Mouse (Mus musculus) small intestine, adult 2 months (tissue): ENCODE results near the gene Vegfb. TPM values are rescaled to one million over a fixed set of nuclear protein-coding genes. Genes with fewer than 3 reads are reported as not detected.
A peak's percentile ranks its signal among the peaks of the same experiment; 100 is the strongest.
"Not testable (repeated sequence)": the region's sequence is repeated elsewhere in the genome, so short reads cannot be mapped to it uniquely, and the experiment has no call there.

Experiments
- H3K27ac ChIP-seq: fragments of 200-500 bp; 2 replicates; pipeline ENCODE4 v1.5.1; 2012; ENCODE audit warnings: low read depth, low read length, control low read depth, inconsistent platforms; ENCODE audit not compliant: insufficient read depth
- H3K27me3 ChIP-seq: fragments of 200-500 bp; 2 replicates; pipeline ENCODE4 v1.6.1; 2012; ENCODE audit warnings: mild to moderate bottlenecking, moderate library complexity, low read length, inconsistent platforms; ENCODE audit not compliant: control insufficient read depth, insufficient read depth
- H3K36me3 ChIP-seq: fragments of 200-500 bp; 2 replicates; pipeline ENCODE4 v1.6.1; 2012; ENCODE audit warnings: mild to moderate bottlenecking, low read length, control low read depth, inconsistent platforms; ENCODE audit not compliant: control insufficient read depth, insufficient read depth
- H3K4me1 ChIP-seq: fragments of 200-500 bp; 2 replicates; pipeline ENCODE4 v1.6.1; 2012; ENCODE audit warnings: low read length, inconsistent platforms, mixed read lengths; ENCODE audit not compliant: control insufficient read depth, insufficient read depth, insufficient read length
- H3K4me3 ChIP-seq: fragments of 200-500 bp; 2 replicates; pipeline ENCODE4 v1.5.1; 2012; ENCODE audit warnings: low read depth, mild to moderate bottlenecking, control low read depth, inconsistent platforms, low read length, moderate library complexity
- CTCF ChIP-seq: fragments of 200-500 bp; IDR thresholded peaks from 2 replicates; pipeline ENCODE4 v1.5.1; 2012; ENCODE audit warnings: low read depth, mild to moderate bottlenecking, control low read depth, inconsistent platforms, low read length, moderate library complexity, mixed read lengths; ENCODE audit not compliant: insufficient replicate concordance, insufficient read length; ENCODE audit errors: extremely low read depth
- POLR2A ChIP-seq: fragments of 200-500 bp; IDR thresholded peaks from 2 replicates; pipeline ENCODE4 v1.6.1; 2012; ENCODE audit warnings: low read depth, mild to moderate bottlenecking, control low read depth, inconsistent platforms, low read length, moderate library complexity
- WGBS: fragments of 180-500 bp; shearing (Covaris S2); methylation state at CpG from one replicate; pipeline ENCODE4 v1.1.7; 2018; 5-methylcytosine and 5-hydroxymethylcytosine counted together
- polyA plus RNA-seq: library from polyadenylated mRNA; depleted of rRNA; stranded (reverse); fragments of >200 nt; gene quantifications from 2 replicates; pipeline ENCODE4 v1.2.3, GENCODE M21; 2012

Vegfb gene
- polyA plus RNA-seq, 1 experiment = 20.4 TPM

DNA sequence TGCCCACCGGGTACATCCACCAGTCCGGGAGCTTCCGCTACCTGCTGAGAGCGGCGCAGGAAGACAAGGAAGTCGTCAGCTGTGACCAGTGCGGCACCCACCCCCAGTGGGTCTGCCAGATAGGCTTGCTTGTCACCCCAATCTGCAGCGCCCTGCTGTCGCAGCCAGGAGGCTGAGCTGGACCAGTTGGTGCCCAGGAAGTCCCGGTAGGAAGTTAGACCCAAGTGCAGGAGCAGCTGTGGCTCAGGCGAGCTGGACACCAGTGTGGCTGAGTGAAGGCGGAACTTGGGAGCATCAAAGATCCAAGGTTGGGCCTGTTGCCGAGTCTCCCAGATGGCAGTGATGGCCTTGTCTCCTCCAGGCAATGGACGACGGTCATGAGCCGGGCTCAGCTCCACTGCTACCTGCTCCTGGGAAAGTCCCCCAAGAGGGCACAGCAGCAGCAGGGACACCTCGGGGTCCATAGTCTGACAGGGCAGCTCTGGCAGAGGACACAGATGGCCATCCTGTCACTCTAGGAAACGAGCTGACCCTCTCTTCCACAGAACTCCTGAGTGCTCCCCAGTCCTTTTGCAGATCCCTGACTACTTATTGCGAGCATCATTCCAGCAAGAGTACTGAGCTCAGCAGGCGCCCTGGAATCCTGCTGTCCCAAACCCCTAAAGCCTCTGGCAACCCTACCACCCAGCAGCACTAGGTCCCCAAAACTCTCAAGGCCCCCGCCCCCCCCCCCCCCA lies 8.0 kb upstream of the Vegfb start:
- Histone ChIP-seq H3K27me3 (no peaks in the 10 kb centered on the region), H3K4me3 (peak overlapping the region; percentile 84), H3K27ac (peak overlapping the region; percentile 56), H3K36me3 (peaks cover 7% of the 10 kb centered on the region), H3K4me1 (peaks cover 23% of the 10 kb centered on the region)
- 30% methylated on average over 21 of the region's 21 CpGs for WGBS
- no peak for TF ChIP-seq CTCF
- TF ChIP-seq POLR2A = no peak

DNA sequence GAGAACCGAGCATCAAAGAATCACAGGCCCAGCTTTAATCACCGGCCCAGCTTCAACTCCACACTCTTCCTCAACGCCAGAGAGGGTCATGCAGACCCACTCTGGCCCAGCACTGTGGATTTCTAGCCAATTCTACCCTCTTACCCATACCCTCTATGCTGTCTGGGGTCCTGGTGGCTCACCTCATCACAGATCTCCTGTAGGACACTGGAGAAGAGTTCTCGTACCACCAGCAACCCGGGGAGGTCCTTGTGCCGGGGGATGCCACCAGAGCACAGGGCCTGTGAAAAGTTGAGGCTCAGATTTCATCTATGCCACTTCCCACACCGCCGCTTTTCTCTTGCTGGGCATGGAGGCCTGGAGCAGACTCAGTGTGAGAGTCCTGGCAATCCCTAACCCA lies 7.0 kb upstream of the Vegfb start:
- peaks cover 19% of the 10 kb centered on the region for H3K4me1 ChIP-seq
- no peak for TF ChIP-seq POLR2A
- H3K27me3 ChIP-seq = no peaks in the 10 kb centered on the region
- H3K36me3 ChIP-seq = peaks cover 7% of the 10 kb centered on the region
- WGBS = 84% methylated on average over 8 of the region's 8 CpGs
- no peak overlapping the region for H3K27ac ChIP-seq
- H3K4me3 ChIP-seq = no peak overlapping the region; the same call in 1 of the 2 replicates

DNA sequence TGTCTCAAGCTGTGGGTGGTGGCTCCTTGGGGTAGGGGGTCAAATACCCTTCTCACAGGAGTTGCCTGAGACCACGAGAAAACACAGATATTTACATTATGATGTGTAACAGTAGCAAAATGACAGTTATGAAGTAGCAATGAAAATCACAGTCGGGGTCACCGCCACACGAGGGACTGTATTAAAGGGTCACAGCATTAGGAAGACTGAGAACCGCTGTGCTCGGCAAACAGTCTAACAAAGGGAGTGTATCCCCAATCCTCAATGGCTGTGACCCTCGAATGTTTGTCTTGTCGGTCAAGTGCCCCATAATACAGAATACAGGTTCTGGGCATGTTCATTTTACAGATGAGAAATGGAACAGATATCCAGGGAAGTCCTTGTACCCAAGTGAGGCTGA lies 6.6 kb upstream of the Vegfb start:
- H3K27ac ChIP-seq = no peak overlapping the region
- H3K36me3 ChIP-seq = peaks cover 4% of the 10 kb centered on the region
- H3K4me1 ChIP-seq = peaks cover 14% of the 10 kb centered on the region
- no peaks in the 10 kb centered on the region for H3K27me3 ChIP-seq
- WGBS = 88% methylated on average over 8 of the region's 8 CpGs
- no peak overlapping the region for H3K4me3 ChIP-seq
- TF ChIP-seq CTCF = no peak
- no peak for TF ChIP-seq POLR2A

- H3K27me3 ChIP-seq = no peaks in the 10 kb centered on the region
- peak overlapping the region; percentile 25; the same call in 1 of the 2 replicates for H3K27ac ChIP-seq
- H3K4me3 ChIP-seq = peak overlapping the region; percentile 88
- TF ChIP-seq CTCF (no peak), POLR2A (no peak)
- H3K4me1 ChIP-seq = peaks cover 14% of the 10 kb centered on the region
- WGBS = 61% methylated on average over 14 of the region's 14 CpGs
- no peaks in the 10 kb centered on the region for H3K36me3 ChIP-seq
Measured at GRCm38 (mm10) chr19:6993011-6993770, 5.7 kb upstream of the Vegfb start.

- Histone ChIP-seq H3K4me1 (peaks cover 20% of the 10 kb centered on the region), H3K27ac (peak within 1 kb of the TSS; percentile 25), H3K36me3 (no peaks in the 10 kb centered on the region), H3K4me3 (peak within 1 kb of the TSS; percentile 88), H3K27me3 (no peaks in the 10 kb centered on the region)
- TF ChIP-seq CTCF (no peak), POLR2A (peak; percentile 56; the same call in 1 of the 2 replicates)
- WGBS = under 1% methylated on average over 37 of the region's 37 CpGs
Measured at GRCm38 (mm10) chr19:6992011-6992858, 4.8 kb upstream of the Vegfb start, which contains the start of gene Dnajc4. Gene Dnajc4, minus strand, starts transcription at chr19:6992572.

- not testable (repeated sequence) for H3K27me3 ChIP-seq, H3K27ac ChIP-seq, H3K36me3 ChIP-seq, H3K4me3 ChIP-seq
- WGBS = 97% methylated on average over 6 of the region's 6 CpGs
- H3K4me1 ChIP-seq = peaks cover 16% of the 10 kb centered on the region
Measured at GRCm38 (mm10) chr19:6991166-6991565, 3.7 kb upstream of the Vegfb start.

- 70% methylated on average over 6 of the region's 6 CpGs for WGBS
- H3K27me3 ChIP-seq = no peaks in the 10 kb centered on the region
- no peak for TF ChIP-seq CTCF
- TF ChIP-seq POLR2A = no peak
- H3K36me3 ChIP-seq = no peaks in the 10 kb centered on the region
- H3K4me3 ChIP-seq = no peak overlapping the region
- no peak overlapping the region for H3K27ac ChIP-seq
- H3K4me1 ChIP-seq = peaks cover 16% of the 10 kb centered on the region
Measured at GRCm38 (mm10) chr19:6990712-6991111, 3.3 kb upstream of the Vegfb start.
